Mouse (Mus musculus) MEL (cell line): ENCODE data around the gene Plekha7. TPM values are rescaled to one million over a fixed set of nuclear protein-coding genes. Genes with fewer than 3 reads are reported as not detected.

Experiments
- DNase-seq: peaks from one replicate; pipeline ENCODE4 v3.0.0; 2011; ENCODE audit warnings: low read depth, low spot score
- H3K27ac ChIP-seq: 2 replicates; pipeline ENCODE4 v1.5.1; 2012; ENCODE audit warnings: low read depth, mild to moderate bottlenecking, control low read depth, low read length, moderate library complexity; ENCODE audit not compliant: control insufficient read depth
- H3K27me3 ChIP-seq, 2 experiments: fragments of 150-350 bp in 1 of 2; sonication (generic) in 1 of 2; 2 replicates each; pipeline ENCODE4 v1.6.1; 2012; ENCODE audit warnings: low read length in 2 of 2, mild to moderate bottlenecking in 2 of 2, improper control_type of control experiment in 1 of 2, moderate library complexity in 1 of 2; ENCODE audit not compliant: insufficient read depth in 2 of 2, control insufficient read depth in 1 of 2
- H3K36me3 ChIP-seq, 2 experiments: 2 replicates each; pipeline ENCODE4 v1.6.1; 2012 to 2014; ENCODE audit warnings: low read length in 2 of 2, improper control_type of control experiment in 1 of 2, inconsistent platforms in 1 of 2, mild to moderate bottlenecking in 1 of 2; ENCODE audit not compliant: insufficient read depth in 2 of 2, control insufficient read depth in 1 of 2
- H3K4me1 ChIP-seq, 2 experiments: fragments of 150-350 bp in 1 of 2; sonication (generic) in 1 of 2; 2 replicates each; pipeline ENCODE4 v1.6.1; 2012; ENCODE audit warnings: low read length in 2 of 2, improper control_type of control experiment in 1 of 2, mild to moderate bottlenecking in 1 of 2; ENCODE audit not compliant: insufficient read depth in 2 of 2, control insufficient read depth in 1 of 2
- H3K4me3 ChIP-seq, 2 experiments: fragments of 150-350 bp in 1 of 2; sonication (generic) in 1 of 2; 2 replicates each; pipeline ENCODE4 v1.5.1; 2012; ENCODE audit warnings: low read depth in 2 of 2, low read length in 2 of 2, mild to moderate bottlenecking in 2 of 2, moderate library complexity in 2 of 2, control low read depth in 1 of 2, improper control_type of control experiment in 1 of 2; ENCODE audit not compliant: control insufficient read depth in 1 of 2, insufficient read depth in 1 of 2
- H3K79me2 ChIP-seq: 2 replicates; pipeline ENCODE4 v1.6.1; 2012; ENCODE audit warnings: mild to moderate bottlenecking, low read length, moderate library complexity; ENCODE audit not compliant: control insufficient read depth, poor library complexity, insufficient read depth
- H3K9ac ChIP-seq: 2 replicates; pipeline ENCODE4 v1.6.1; 2012; ENCODE audit warnings: low read depth, mild to moderate bottlenecking, control low read depth, low read length, moderate library complexity; ENCODE audit not compliant: control insufficient read depth, poor library complexity, severe bottlenecking
- H3K9me3 ChIP-seq: fragments of 150-350 bp; sonication (generic); replicated peaks from 2 replicates; pipeline ENCODE4 v1.6.1; 2012; ENCODE audit warnings: mild to moderate bottlenecking, low read length, improper control_type of control experiment, moderate library complexity; ENCODE audit not compliant: insufficient read depth
- BHLHE40 ChIP-seq: IDR thresholded peaks from 2 replicates; pipeline ENCODE4 v1.6.1; 2012; ENCODE audit warnings: low read depth, mild to moderate bottlenecking, inconsistent platforms, low read length, improper control_type of control experiment, borderline replicate concordance
- CHD1 ChIP-seq: IDR thresholded peaks from 2 replicates; pipeline ENCODE4 v1.6.1; 2012; ENCODE audit warnings: low read depth, mild to moderate bottlenecking, inconsistent platforms, low read length, improper control_type of control experiment
- CHD2 ChIP-seq: IDR thresholded peaks from 2 replicates; pipeline ENCODE4 v1.6.1; 2011; ENCODE audit warnings: low read length, improper control_type of control experiment
- ELF1 ChIP-seq: IDR thresholded peaks from 2 replicates; pipeline ENCODE4 v1.6.1; 2014; ENCODE audit warnings: low read depth, mild to moderate bottlenecking, inconsistent platforms, low read length, improper control_type of control experiment, moderate library complexity
- HCFC1 ChIP-seq: IDR thresholded peaks from 2 replicates; pipeline ENCODE4 v1.6.1; 2012; ENCODE audit warnings: low read depth, mild to moderate bottlenecking, inconsistent platforms, low read length, improper control_type of control experiment, moderate library complexity
- KAT2A ChIP-seq: conservative IDR thresholded peaks from 2 replicates; pipeline ENCODE4 v1.6.1; 2012; ENCODE audit warnings: low read depth, low read length, improper control_type of control experiment, inconsistent platforms
- MAZ ChIP-seq: IDR thresholded peaks from 2 replicates; pipeline ENCODE4 v1.6.1; 2012; ENCODE audit warnings: low read depth, mild to moderate bottlenecking, inconsistent platforms, low read length, improper control_type of control experiment
- MXI1 ChIP-seq: IDR thresholded peaks from 2 replicates; pipeline ENCODE4 v1.6.1; 2011; ENCODE audit warnings: mild to moderate bottlenecking, low read depth, low read length, improper control_type of control experiment
- MYC ChIP-seq: IDR thresholded peaks from 2 replicates; pipeline ENCODE4 v1.6.1; 2011; ENCODE audit warnings: low read depth, mild to moderate bottlenecking, low read length, improper control_type of control experiment, moderate library complexity
- POLR2A ChIP-seq, 2 experiments: IDR thresholded peaks; 2 replicates each; pipeline ENCODE4 v1.6.1; 2011 to 2012; ENCODE audit warnings: low read length in 2 of 2, mild to moderate bottlenecking in 2 of 2, control low read depth in 1 of 2, improper control_type of control experiment in 1 of 2, low read depth in 1 of 2, moderate library complexity in 1 of 2; ENCODE audit not compliant: control insufficient read depth in 1 of 2, insufficient read depth in 1 of 2, poor library complexity in 1 of 2
- RCOR1 ChIP-seq: IDR thresholded peaks from 2 replicates; pipeline ENCODE4 v1.6.1; 2012; ENCODE audit warnings: low read depth, mild to moderate bottlenecking, inconsistent platforms, low read length, improper control_type of control experiment
- TAL1 ChIP-seq: IDR thresholded peaks from 2 replicates; pipeline ENCODE4 v1.6.1; 2012; ENCODE audit warnings: mild to moderate bottlenecking, inconsistent platforms, low read length, moderate library complexity, mixed read lengths
- TBP ChIP-seq: IDR thresholded peaks from 2 replicates; pipeline ENCODE4 v1.8.0; 2011; ENCODE audit warnings: low read depth, low read length, improper control_type of control experiment
- TCF12 ChIP-seq: IDR thresholded peaks from 2 replicates; pipeline ENCODE4 v1.6.1; 2014; ENCODE audit warnings: low read depth, mild to moderate bottlenecking, inconsistent platforms, low read length, improper control_type of control experiment, moderate library complexity
- UBTF ChIP-seq: IDR thresholded peaks from 2 replicates; pipeline ENCODE4 v1.6.1; 2012; ENCODE audit warnings: low read depth, mild to moderate bottlenecking, inconsistent platforms, low read length, improper control_type of control experiment, moderate library complexity, borderline replicate concordance; ENCODE audit not compliant: insufficient read depth
- ZC3H11A ChIP-seq: IDR thresholded peaks from 2 replicates; pipeline ENCODE4 v1.6.1; 2012; ENCODE audit warnings: low read depth, mild to moderate bottlenecking, inconsistent platforms, low read length, improper control_type of control experiment
- ZKSCAN1 ChIP-seq: IDR thresholded peaks from 2 replicates; pipeline ENCODE4 v1.6.1; 2012; ENCODE audit warnings: low read depth, mild to moderate bottlenecking, inconsistent platforms, low read length, improper control_type of control experiment, moderate library complexity
- ZMIZ1 ChIP-seq: IDR thresholded peaks from 2 replicates; pipeline ENCODE4 v1.6.1; 2012; ENCODE audit warnings: low read depth, mild to moderate bottlenecking, inconsistent platforms, low read length, improper control_type of control experiment, moderate library complexity
- polyA plus RNA-seq, 2 experiments: library from polyadenylated mRNA; stranded (reverse) in 1 of 2; unstranded in 1 of 2; fragments of >175 nt in 1 of 2; fragments of >200 nt in 1 of 2; gene quantifications; 2 replicates each; pipeline versions ENCODE4 v1.2.1 to v1.2.4; 2012; ENCODE audit warnings: low replicate concordance in 2 of 2, low read depth in 1 of 2; ENCODE audit not compliant: insufficient read length in 2 of 2, insufficient read depth in 1 of 2, missing spikeins in 1 of 2
- total RNA-seq: library from RNA; depleted of rRNA; stranded (reverse); fragments of 300-350 nt; gene quantifications from 2 replicates; pipeline ENCODE4 v1.2.3, GENCODE M21; 2012

Plekha7 gene
- total and polyA plus RNA-seq, 3 experiments = 4.4 to 14.5 TPM; not detected in 1

GRCm38 (mm10) chr7:116127052-116127451, 181.1 kb downstream of the Plekha7 start:
- Histone ChIP-seq H3K9me3 (no peaks in the 10 kb centered on the region), H3K36me3 (peaks cover 0 to 7% of the 10 kb centered on the region in 2 experiments; a peak in 2 of 4 replicates), H3K79me2 (no peaks in the 10 kb centered on the region), H3K9ac (no peak overlapping the region), H3K27me3 (no peaks in the 10 kb centered on the region), H3K27ac (no peak overlapping the region)
- DNase-seq = no peak
- TF ChIP-seq CHD2 (no peak), MYC (no peak), TBP (no peak), MXI1 (no peak), BHLHE40 (no peak), RCOR1 (no peak)
- TF ChIP-seq, all 39 proteins: peak for 0
- H3K4me1 ChIP-seq = peaks cover 4 to 6% of the 10 kb centered on the region in 2 experiments; a peak in 2 of 4 replicates
- no peak overlapping the region for H3K4me3 ChIP-seq

- Histone ChIP-seq H3K9ac (no peak overlapping the region), H3K27me3 (no peaks in the 10 kb centered on the region), H3K79me2 (no peaks in the 10 kb centered on the region), H3K9me3 (no peaks in the 10 kb centered on the region), H3K4me3 (no peak overlapping the region)
- TF ChIP-seq TBP = no peak
- TF ChIP-seq CHD1 = no peak
- no peak for TF ChIP-seq TCF12
- TF ChIP-seq MAZ = no peak
- TF ChIP-seq HCFC1 = no peak
- no peak for TF ChIP-seq POLR2A (IDR thresholded peaks at IDR 0.05; ENCODE audit: control insufficient read depth in 1 of 2, insufficient read depth in 1 of 2, low read depth in 1 of 2, low read length in 2 of 2, poor library complexity in 1 of 2)
- no peak for TF ChIP-seq KAT2A
- TF ChIP-seq BHLHE40 = no peak
- TF ChIP-seq ELF1 = no peak
- TF ChIP-seq TAL1 = no peak
- no peak for TF ChIP-seq ZC3H11A
- no peak for TF ChIP-seq ZMIZ1
- no peak for TF ChIP-seq ZKSCAN1
- TF ChIP-seq UBTF = no peak
- TF ChIP-seq, all 39 proteins: peak for 0
- Histone ChIP-seq H3K4me1 (no peaks in the 10 kb centered on the region), H3K27ac (no peak overlapping the region), H3K36me3 (no peaks in the 10 kb centered on the region)
- no peak for DNase-seq
Observed at GRCm38 (mm10) chr7:116125671-116126070, 182.5 kb downstream of the Plekha7 start.
